Mouse (Mus musculus) adrenal gland (tissue): ENCODE measurements around the gene Slc2a8.
"Not testable (repeated sequence)": the region's sequence is repeated elsewhere in the genome, so short reads cannot be mapped to it uniquely, and the experiment has no call there.

ENCODE experiments used
- intact Hi-C: fragments of 180-260 bp; cut with DNase I; formaldehyde crosslinking; loops from one replicate; pipeline ENCODE4 v1.15.1; 2025
- long read RNA-seq, 2 experiments: library from polyadenylated mRNA; unstranded; transcript quantifications; one replicate each; pipeline ENCODE4 v2.0.0; 2020; ENCODE audit warnings: borderline replicate concordance in 1 of 2; ENCODE audit not compliant: insufficient replicate concordance in 1 of 2

Gene Slc2a8
- long read RNA-seq, experiment 1, transcript Slc2a8-201 (10 exons, 2,108 nt), result major isoform, 39 of 47 reads
- long read RNA-seq, experiment 1, partial matches to known transcripts, result 0 of 47 reads
- long read RNA-seq, experiment 1, other reads (novel, unspliced or antisense), result 8 of 47 reads
- long read RNA-seq, experiment 2, transcript Slc2a8-201 (10 exons, 2,108 nt), result major isoform, 27 of 33 reads
- long read RNA-seq, experiment 2, partial matches to known transcripts, result 0 of 33 reads
- long read RNA-seq, experiment 2, other reads (novel, unspliced or antisense), result 5 of 33 reads

- intact Hi-C loops, result loop anchor here (10.0 kb wide), 1 partner anchor 153 kb away; the partner anchor contains the start of gene Garnl3
Measured at GRCm38 (mm10) chr2:32981725-32982271, at the start of gene Slc2a8. Slc2a8 (minus strand) TSS chr2:32982083.

GRCm38 (mm10) chr2:33025040-33025439, 43.2 kb upstream of the Slc2a8 start:
- intact Hi-C loops, result no loop called here

GRCm38 (mm10) chr2:33024564-33024963, 42.7 kb upstream of the Slc2a8 start:
- intact Hi-C loops, result no loop called here

GRCm38 (mm10) chr2:33022846-33023245, 41.0 kb upstream of the Slc2a8 start:
- intact Hi-C loops, result no loop called here

GRCm38 (mm10) chr2:33018026-33018425, 36.1 kb upstream of the Slc2a8 start:
- intact Hi-C loops, result no loop called here

GRCm38 (mm10) chr2:33017191-33017590, 35.3 kb upstream of the Slc2a8 start:
- intact Hi-C loops, result no loop called here

- intact Hi-C loops, result no loop called here
Measured at GRCm38 (mm10) chr2:33014877-33015276, 33.0 kb upstream of the Slc2a8 start.

GRCm38 (mm10) chr2:33009055-33009454, 27.2 kb upstream of the Slc2a8 start:
- intact Hi-C loops, result not testable (repeated sequence)

- intact Hi-C loops, result no loop called here
Measured at GRCm38 (mm10) chr2:33005041-33005440, 23.2 kb upstream of the Slc2a8 start.

GRCm38 (mm10) chr2:33002144-33002543, 20.3 kb upstream of the Slc2a8 start:
- intact Hi-C loops, result no loop called here

- intact Hi-C loops, result no loop called here
Measured at GRCm38 (mm10) chr2:32999752-33000151, 17.9 kb upstream of the Slc2a8 start.

- intact Hi-C loops, result no loop called here
Measured at GRCm38 (mm10) chr2:32997792-32998191, 15.9 kb upstream of the Slc2a8 start.

GRCm38 (mm10) chr2:32997081-32997480, 15.2 kb upstream of the Slc2a8 start:
- intact Hi-C loops, result no loop called here

- intact Hi-C loops, result no loop called here
Measured at GRCm38 (mm10) chr2:32992130-32992529, 10.2 kb upstream of the Slc2a8 start.

GRCm38 (mm10) chr2:32990167-32990832, 8.4 kb upstream of the Slc2a8 start:
- intact Hi-C loops, result no loop called here

GRCm38 (mm10) chr2:32989376-32989775, 7.5 kb upstream of the Slc2a8 start:
- intact Hi-C loops, result loop anchor here (10.0 kb wide), 1 partner anchor 145 kb away; the partner anchor contains the start of gene Garnl3

- intact Hi-C loops, result loop anchor here (10.0 kb wide), 1 partner anchor 149 kb away; the partner anchor contains the start of gene Garnl3
Measured at GRCm38 (mm10) chr2:32985844-32986243, 4.0 kb upstream of the Slc2a8 start.

- intact Hi-C loops, result loop anchor here (10.0 kb wide), 1 partner anchor 151 kb away; the partner anchor contains the start of gene Garnl3
Measured at GRCm38 (mm10) chr2:32983617-32984016, 1.7 kb upstream of the Slc2a8 start.

GRCm38 (mm10) chr2:32982700-32983099, 817 bp upstream of the Slc2a8 start:
- intact Hi-C loops, result loop anchor here (10.0 kb wide), 1 partner anchor 152 kb away; the partner anchor contains the start of gene Garnl3

GRCm38 (mm10) chr2:32981281-32981680, 602 bp downstream of the Slc2a8 start:
- intact Hi-C loops, result loop anchor here (10.0 kb wide), 1 partner anchor 154 kb away; the partner anchor contains the start of gene Garnl3

- intact Hi-C loops, result loop anchor here (10.0 kb wide), 1 partner anchor 155 kb away; the partner anchor contains the start of gene Garnl3
Measured at GRCm38 (mm10) chr2:32979675-32980074, 2.2 kb downstream of the Slc2a8 start.

- intact Hi-C loops, result no loop called here
Measured at GRCm38 (mm10) chr2:32978675-32979074, 3.2 kb downstream of the Slc2a8 start.
